Mouse (Mus musculus) midbrain, embryonic 11.5 days (tissue): Measurements from ENCODE around the gene Smtnl2. TPM values are rescaled to one million over a fixed set of nuclear protein-coding genes. Genes with fewer than 3 reads are reported as not detected.
A peak's percentile ranks its signal among the peaks of the same experiment; 100 is the strongest.

Experiments
- ATAC-seq: fragments of 200-750 bp; cut with Nextera tagmentation; 2 replicates; pipeline ENCODE4 v1.8.0; 2017; ENCODE audit warnings: moderate TSS enrichment, moderate library complexity; ENCODE audit not compliant: low FRiP score
- DNase-seq: peaks from one replicate; pipeline ENCODE4 v3.0.0; 2015; ENCODE audit warnings: low spot score; ENCODE audit errors: missing footprints
- H3K27ac ChIP-seq: fragments of 300-500 bp; sonication (generic); 2 replicates; pipeline ENCODE4 v1.5.1; 2014; ENCODE audit warnings: low read depth, low read length
- H3K27me3 ChIP-seq: fragments of 300-500 bp; sonication (generic); 2 replicates; pipeline ENCODE4 v1.6.1; 2014; ENCODE audit warnings: mild to moderate bottlenecking, low read length, moderate library complexity, mixed read lengths; ENCODE audit not compliant: control insufficient read depth, insufficient read depth
- H3K36me3 ChIP-seq: fragments of 300-500 bp; sonication (generic); 2 replicates; pipeline ENCODE4 v1.6.1; 2014; ENCODE audit warnings: mild to moderate bottlenecking, low read length, moderate library complexity, mixed read lengths; ENCODE audit not compliant: control insufficient read depth, insufficient read depth
- H3K4me1 ChIP-seq: fragments of 300-500 bp; sonication (generic); 2 replicates; pipeline ENCODE4 v1.6.1; 2014; ENCODE audit warnings: low read length; ENCODE audit not compliant: control insufficient read depth, insufficient read depth
- H3K4me2 ChIP-seq: fragments of 300-500 bp; sonication (generic); 2 replicates; pipeline ENCODE4 v1.6.1; 2014; ENCODE audit warnings: mild to moderate bottlenecking, moderate library complexity
- H3K4me3 ChIP-seq: fragments of 300-500 bp; sonication (generic); 2 replicates; pipeline ENCODE4 v1.5.1; 2014; ENCODE audit warnings: low read depth, low read length
- H3K9ac ChIP-seq: fragments of 300-500 bp; sonication (generic); 2 replicates; pipeline ENCODE4 v1.6.1; 2014; ENCODE audit warnings: low read length
- H3K9me3 ChIP-seq: fragments of 300-500 bp; sonication (generic); 2 replicates; pipeline ENCODE4 v1.6.1; 2016; ENCODE audit warnings: low read length; ENCODE audit not compliant: control insufficient read depth
- WGBS: fragments of 180-500 bp; shearing (Covaris S2); extraction: QIAGEN DNeasy Blood & Tissue Kit; methylation state at CpG from one replicate; pipeline ENCODE4 v1.1.7; 2014; 5-methylcytosine and 5-hydroxymethylcytosine counted together
- polyA plus RNA-seq: library from polyadenylated mRNA; unstranded; fragments of >200 nt; fragmentation: Nextera tagmentation; extraction: Ambion mirVana; gene quantifications from 2 replicates; pipeline ENCODE4 v1.2.1, GENCODE M21; 2014

Smtnl2 gene
- polyA plus RNA-seq, 1 experiment from 2014 or later: 4.1 TPM

- 10% methylated on average over 42 of the region's 42 CpGs for WGBS
- no peaks in the 10 kb centered on the region for H3K27me3 ChIP-seq
- DNase-seq (peak; percentile 98), ATAC-seq (peak; percentile 92)
- no peaks in the 10 kb centered on the region for H3K36me3 ChIP-seq
- peaks cover 3% of the 10 kb centered on the region; the same call in 1 of the 2 replicates for H3K4me1 ChIP-seq
- peak overlapping the region; percentile 40 for H3K4me3 ChIP-seq
- no peaks in the 10 kb centered on the region for H3K9me3 ChIP-seq
- peak overlapping the region; percentile 79 for H3K4me2 ChIP-seq
- peak overlapping the region; percentile 77 for H3K9ac ChIP-seq
- H3K27ac ChIP-seq: no peak overlapping the region
These were observed 49.8 kb downstream of the Smtnl2 start for GRCm38 (mm10) chr11:72361385-72362346.

- Histone ChIP-seq H3K4me1 (no peaks in the 10 kb centered on the region), H3K27me3 (no peaks in the 10 kb centered on the region), H3K9me3 (no peaks in the 10 kb centered on the region), H3K27ac (no peak overlapping the region), H3K4me3 (no peak overlapping the region), H3K36me3 (no peaks in the 10 kb centered on the region), H3K4me2 (peak overlapping the region; percentile 25; the same call in 1 of the 2 replicates), H3K9ac (no peak overlapping the region)
- DNase-seq (peak; percentile 94), ATAC-seq (0 out of 2 replicates have a peak, but pooled peaks have one; percentile 57)
- WGBS: 29% methylated on average over 20 of the region's 20 CpGs
These were observed 56.4 kb downstream of the Smtnl2 start for GRCm38 (mm10) chr11:72354971-72355728.

- H3K27ac ChIP-seq: no peak overlapping the region
- ATAC-seq: no peak
- H3K4me2 ChIP-seq: no peak overlapping the region
- no peak overlapping the region for H3K4me3 ChIP-seq
- no peak for DNase-seq
- H3K4me1 ChIP-seq: no peaks in the 10 kb centered on the region
- no peaks in the 10 kb centered on the region for H3K9me3 ChIP-seq
- H3K27me3 ChIP-seq: no peaks in the 10 kb centered on the region
- no peaks in the 10 kb centered on the region for H3K36me3 ChIP-seq
- H3K9ac ChIP-seq: no peak overlapping the region
- 80% methylated on average over 3 of the region's 3 CpGs for WGBS
These were observed 58.3 kb downstream of the Smtnl2 start for GRCm38 (mm10) chr11:72353186-72353585.

GRCm38 (mm10) chr11:72352272-72352671, 59.2 kb downstream of the Smtnl2 start:
- H3K27ac ChIP-seq: no peak overlapping the region
- no peak overlapping the region for H3K4me3 ChIP-seq
- ATAC-seq (no peak), DNase-seq (no peak)
- 84% methylated on average over 1 of the region's 1 CpGs for WGBS
- H3K9me3 ChIP-seq: no peaks in the 10 kb centered on the region
- no peaks in the 10 kb centered on the region for H3K36me3 ChIP-seq
- H3K4me1 ChIP-seq: no peaks in the 10 kb centered on the region
- no peak overlapping the region for H3K9ac ChIP-seq
- no peaks in the 10 kb centered on the region for H3K27me3 ChIP-seq
- no peak overlapping the region for H3K4me2 ChIP-seq

- no peak overlapping the region for H3K9ac ChIP-seq
- H3K27ac ChIP-seq: no peak overlapping the region
- DNase-seq (no peak), ATAC-seq (no peak)
- H3K9me3 ChIP-seq: no peaks in the 10 kb centered on the region
- H3K4me1 ChIP-seq: no peaks in the 10 kb centered on the region
- no peaks in the 10 kb centered on the region for H3K27me3 ChIP-seq
- H3K4me2 ChIP-seq: no peak overlapping the region
- whole genome bisulfite sequencing: 77% methylated on average over 4 of the region's 4 CpGs
- H3K4me3 ChIP-seq: no peak overlapping the region
- no peaks in the 10 kb centered on the region for H3K36me3 ChIP-seq
These were observed 61.9 kb downstream of the Smtnl2 start for GRCm38 (mm10) chr11:72349652-72350051.

GRCm38 (mm10) chr11:72349016-72349415, 62.5 kb downstream of the Smtnl2 start:
- Histone ChIP-seq H3K9ac (no peak overlapping the region), H3K4me2 (no peak overlapping the region), H3K4me3 (no peak overlapping the region), H3K27me3 (no peaks in the 10 kb centered on the region), H3K36me3 (no peaks in the 10 kb centered on the region), H3K9me3 (no peaks in the 10 kb centered on the region), H3K4me1 (no peaks in the 10 kb centered on the region), H3K27ac (no peak overlapping the region)
- ATAC-seq (no peak), DNase-seq (no peak)
- 66% methylated on average over 8 of the region's 8 CpGs for WGBS

GRCm38 (mm10) chr11:72348563-72348962, 63.0 kb downstream of the Smtnl2 start:
- H3K27me3 ChIP-seq: no peaks in the 10 kb centered on the region
- H3K4me2 ChIP-seq: no peak overlapping the region
- no peaks in the 10 kb centered on the region for H3K36me3 ChIP-seq
- H3K9me3 ChIP-seq: no peaks in the 10 kb centered on the region
- H3K4me1 ChIP-seq: no peaks in the 10 kb centered on the region
- H3K27ac ChIP-seq: no peak overlapping the region
- DNase-seq (no peak), ATAC-seq (no peak)
- H3K9ac ChIP-seq: no peak overlapping the region
- 70% methylated on average over 10 of the region's 10 CpGs for WGBS
- H3K4me3 ChIP-seq: no peak overlapping the region

- Histone ChIP-seq H3K4me2 (no peak overlapping the region), H3K9ac (no peak overlapping the region), H3K4me3 (no peak overlapping the region), H3K9me3 (no peaks in the 10 kb centered on the region), H3K27ac (no peak overlapping the region), H3K27me3 (no peaks in the 10 kb centered on the region), H3K36me3 (no peaks in the 10 kb centered on the region), H3K4me1 (no peaks in the 10 kb centered on the region)
- no peak for ATAC-seq
- 89% methylated on average over 11 of the region's 11 CpGs for WGBS
- no peak for DNase-seq
These were observed 67.0 kb downstream of the Smtnl2 start for GRCm38 (mm10) chr11:72344486-72344885.

- 32% methylated on average over 8 of the region's 8 CpGs for WGBS
These were observed 67.6 kb downstream of the Smtnl2 start for GRCm38 (mm10) chr11:72343904-72344303.

More at GRCm38 (mm10) chr11:72343904-72344303, 67.6 kb downstream of the Smtnl2 start:
- no peaks in the 10 kb centered on the region for H3K27me3 ChIP-seq
- H3K9ac ChIP-seq: no peak overlapping the region
- H3K9me3 ChIP-seq: no peaks in the 10 kb centered on the region
- no peak for ATAC-seq
- no peak overlapping the region for H3K4me2 ChIP-seq
- H3K36me3 ChIP-seq: no peaks in the 10 kb centered on the region
- H3K4me1 ChIP-seq: peaks cover 2% of the 10 kb centered on the region; the same call in 1 of the 2 replicates
- peak; percentile 91 for DNase-seq
- no peak overlapping the region for H3K27ac ChIP-seq
- H3K4me3 ChIP-seq: no peak overlapping the region
